In the genomic region with DNA sequence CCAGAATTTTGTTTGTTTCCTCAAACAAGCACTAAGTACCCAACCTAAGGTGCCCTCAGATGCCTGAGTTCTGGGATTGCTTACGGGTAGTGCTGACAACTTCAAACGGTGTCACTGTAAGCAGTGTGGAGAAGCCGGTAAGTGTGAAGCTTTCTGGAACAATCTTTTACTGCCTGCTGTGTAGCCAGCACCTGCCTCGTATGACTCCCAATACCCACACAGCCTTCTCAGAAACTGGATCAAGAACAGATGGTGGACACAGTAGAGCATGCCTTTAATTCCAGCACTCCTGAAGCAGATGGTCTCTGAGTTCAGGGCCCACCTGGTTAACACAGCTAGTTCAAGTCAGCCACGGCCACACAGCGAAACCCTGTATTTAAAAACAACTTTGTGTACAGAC, we compare ENCODE assay signal across 17 mouse cellular contexts. TPM values are rescaled to one million over a fixed set of nuclear protein-coding genes. Genes with fewer than 3 reads are reported as not detected.
A peak's percentile ranks its signal among the peaks of the same experiment; 100 is the strongest.
DNase-seq lines count a peak whose midpoint lies in the region; ATAC-seq and TF ChIP-seq lines count a peak whose summit lies in the region.
"Had no signal": no experiment of that assay in that cellular context is flagged by ENCODE, and none has a peak within 500 bp of the region (broad histone marks: within the 10 kb centered on the region; RNA-seq: fewer than 3 reads in every experiment).

No protein-coding gene starts in this region.

- ATAC-seq in limb, embryonic 12.5 days (ENCODE audit: insufficient number of reproducible peaks, insufficient read depth, low FRiP score, low TSS enrichment, low read depth): peak; percentile 59; the same call in 1 of the 2 replicates
- no peak for ATAC-seq in CD4-positive, CD25-positive, alpha-beta regulatory T cell, adult 4 months
- ATAC-seq: activated CD4-positive, CD25-positive, alpha-beta regulatory T cell, adult 4 months; intestine, embryonic 15.5 days had no signal

- no peak overlapping the region for H3K27ac ChIP-seq in limb, embryonic 12.5 days
- no peak overlapping the region for H3K27ac ChIP-seq in limb, embryonic 10.5 days
- peak overlapping the region; percentile 18; the same call in 1 of the 2 replicates for H3K27ac ChIP-seq in small intestine, adult 2 months (ENCODE audit: insufficient read depth, low read depth, low read length)
- H3K27ac ChIP-seq: forebrain, embryonic 12.5 days; hindbrain, embryonic 12.5 days; intestine, embryonic 15.5 days; lung, embryonic 15.5 days; macrophage had no signal

- H3K4me2 ChIP-seq in limb, embryonic 12.5 days: no peak overlapping the region
- H3K4me2 ChIP-seq: forebrain, embryonic 12.5 days; hindbrain, embryonic 12.5 days; intestine, embryonic 15.5 days; lung, embryonic 15.5 days had no signal

- no peak overlapping the region for H3K4me3 ChIP-seq in limb, embryonic 12.5 days (replicated peaks)
- no peak overlapping the region for H3K4me3 ChIP-seq in limb, embryonic 10.5 days
- no peak overlapping the region for H3K4me3 ChIP-seq in small intestine, adult 2 months (ENCODE audit: low read depth, low read length)
- H3K4me3 ChIP-seq: forebrain, embryonic 12.5 days; hindbrain, embryonic 12.5 days; intestine, embryonic 15.5 days; lung, embryonic 15.5 days had no signal

- no peak overlapping the region for H3K9ac ChIP-seq in limb, embryonic 12.5 days (replicated peaks)
- H3K9ac ChIP-seq: forebrain, embryonic 12.5 days; hindbrain, embryonic 12.5 days; intestine, embryonic 15.5 days; lung, embryonic 15.5 days had no signal

- no peaks in the 10 kb centered on the region for H3K36me3 ChIP-seq in limb, embryonic 12.5 days
- H3K36me3 ChIP-seq in limb, embryonic 10.5 days: no peaks in the 10 kb centered on the region
- H3K36me3 ChIP-seq in small intestine, adult 2 months (ENCODE audit: control insufficient read depth, insufficient read depth, low read length): no peaks in the 10 kb centered on the region
- H3K36me3 ChIP-seq: forebrain, embryonic 12.5 days; hindbrain, embryonic 12.5 days; intestine, embryonic 15.5 days; lung, embryonic 15.5 days had no signal

- no peaks in the 10 kb centered on the region for H3K27me3 ChIP-seq in limb, embryonic 12.5 days
- no peaks in the 10 kb centered on the region for H3K27me3 ChIP-seq in limb, embryonic 10.5 days (ENCODE audit: low read depth, poor library complexity, severe bottlenecking)
- no peaks in the 10 kb centered on the region for H3K27me3 ChIP-seq in small intestine, adult 2 months (ENCODE audit: control insufficient read depth, insufficient read depth, low read length)
- H3K27me3 ChIP-seq: forebrain, embryonic 12.5 days; hindbrain, embryonic 12.5 days; intestine, embryonic 15.5 days; lung, embryonic 15.5 days had no signal

- no peak for TF ChIP-seq POLR2A in small intestine, adult 2 months (IDR thresholded peaks at IDR 0.05; ENCODE audit: low read depth, low read length)

- no peak for DNase-seq in limb, embryonic 10.5 days (ENCODE audit: low spot score)
- DNase-seq in cerebellum, adult 18-20 months: peak; percentile 33 to 54
- DNase-seq in cerebellum, postnatal 25 days: peak; percentile 48 to 51
- DNase-seq in adrenal gland, postnatal 4 days (ENCODE audit: low spot score in 2 of 2): no peak
- no peak for DNase-seq in adrenal gland, adult 2 months
- DNase-seq: adrenal gland, postnatal 25 days; B cell, adult 2 months; midbrain, embryonic 14.5 days had no signal

- WGBS in limb, embryonic 12.5 days: 45% methylated on average over 6 of the region's 6 CpGs
- WGBS in limb, embryonic 10.5 days: 76% methylated on average over 6 of the region's 6 CpGs
- WGBS in small intestine, adult 2 months: 47% methylated on average over 6 of the region's 6 CpGs

- no peak for TF ChIP-seq CTCF in small intestine, adult 2 months (IDR thresholded peaks at IDR 0.05; ENCODE audit: extremely low read depth, insufficient read length, insufficient replicate concordance, low read depth, low read length)

- peaks cover 5% of the 10 kb centered on the region for H3K4me1 ChIP-seq in limb, embryonic 12.5 days (replicated peaks)
- peaks cover 13% of the 10 kb centered on the region for H3K4me1 ChIP-seq in limb, embryonic 10.5 days
- peaks cover 24% of the 10 kb centered on the region; the same call in 1 of the 2 replicates for H3K4me1 ChIP-seq in small intestine, adult 2 months (ENCODE audit: control insufficient read depth, insufficient read depth, insufficient read length, low read length)
- H3K4me1 ChIP-seq: hindbrain, embryonic 12.5 days had no signal

- no peaks in the 10 kb centered on the region for H3K9me3 ChIP-seq in limb, embryonic 12.5 days
- no peaks in the 10 kb centered on the region for H3K9me3 ChIP-seq in limb, embryonic 10.5 days (replicated peaks)
- H3K9me3 ChIP-seq: forebrain, embryonic 12.5 days; hindbrain, embryonic 12.5 days; intestine, embryonic 15.5 days; lung, embryonic 15.5 days had no signal

RNA-seq across cellular contexts. Expression of a gene that starts 24.0 kb away (rescaled TPM):
- polyA plus RNA-seq in limb, embryonic 12.5 days (2016; fragmentation: Nextera tagmentation; extraction: Ambion mirVana): 35.0 and 35.3 TPM in 2 replicates
- 24.4 and 33.3 TPM in 2 replicates for polyA plus RNA-seq in limb, embryonic 10.5 days (2016; fragmentation: Nextera tagmentation; extraction: Ambion mirVana)
- 5.7 and 7.9 TPM in 2 replicates for polyA plus RNA-seq in small intestine, adult 2 months (2012; rRNA removed)
- total RNA-seq in adrenal gland, postnatal 4 days (2021): 10 to 100 TPM; 48.1 to 50.1 TPM
- 10 to 100 TPM; 59.4 to 75.8 TPM for total RNA-seq in adrenal gland, adult 2 months (2021)
- 15.0 and 18.2 TPM in 2 replicates for polyA plus RNA-seq in adrenal gland, adult 2 months (2012; rRNA removed)
- polyA plus RNA-seq in CD4-positive, CD25-positive, alpha-beta regulatory T cell, adult 4 months (2017; shearing (Covaris generic)): 1 to 10 TPM; 2.5 to 3.0 TPM

Comparison
In these comparisons a context has a peak if more than half of its experiments do, and no peak if none do; other contexts are left out.
1. DNase-seq: peak in cerebellum, adult 18-20 months (2 of 2) and cerebellum, postnatal 25 days (2 of 2); none in limb, embryonic 10.5 days (single experiment), adrenal gland, postnatal 4 days (0 of 2) and adrenal gland, adult 2 months (single experiment).